Mouse (Mus musculus) hindbrain, embryonic 10.5 days (tissue): ENCODE measurements around the gene Vmn1r213. TPM values are rescaled to one million over a fixed set of nuclear protein-coding genes. Genes with fewer than 3 reads are reported as not detected.

ENCODE experiments used
- DNase-seq: peaks from one replicate; pipeline ENCODE4 v3.0.0-alpha.2; 2017; ENCODE audit warnings: low spot score
- H3K27ac ChIP-seq: fragments of 300-500 bp; sonication (generic); 2 replicates; pipeline ENCODE4 v1.5.1; 2016; ENCODE audit warnings: mild to moderate bottlenecking, moderate library complexity
- H3K27me3 ChIP-seq: fragments of 300-500 bp; sonication (generic); 2 replicates; pipeline ENCODE4 v1.6.1; 2016; ENCODE audit warnings: mild to moderate bottlenecking; ENCODE audit not compliant: poor library complexity, insufficient read depth, severe bottlenecking
- H3K36me3 ChIP-seq: fragments of 300-500 bp; sonication (generic); 2 replicates; pipeline ENCODE4 v1.6.1; 2016; ENCODE audit warnings: mild to moderate bottlenecking, moderate library complexity
- H3K4me1 ChIP-seq: fragments of 300-500 bp; sonication (generic); replicated peaks from 2 replicates; pipeline ENCODE4 v1.6.1; 2016; ENCODE audit warnings: mild to moderate bottlenecking
- H3K4me3 ChIP-seq: fragments of 300-500 bp; sonication (generic); 2 replicates; pipeline ENCODE4 v1.5.1; 2016; ENCODE audit warnings: mild to moderate bottlenecking, moderate library complexity
- H3K9me3 ChIP-seq: fragments of 300-500 bp; sonication (generic); 2 replicates; pipeline ENCODE4 v1.6.1; 2016; ENCODE audit warnings: mild to moderate bottlenecking, moderate library complexity
- WGBS: fragments of 180-500 bp; shearing (Covaris S2); methylation state at CpG from one replicate; pipeline ENCODE4 v1.1.7; 2016; 5-methylcytosine and 5-hydroxymethylcytosine counted together
- polyA plus RNA-seq: library from polyadenylated mRNA; unstranded; fragments of >200 nt; fragmentation: Nextera tagmentation; extraction: Ambion mirVana; gene quantifications from 2 replicates; pipeline ENCODE4 v1.2.1, GENCODE M21; 2016

Vmn1r213 gene
- polyA plus RNA-seq, result not detected in 2 replicates

GRCm38 (mm10) chr13:23007356-23007755 is at the start of gene Vmn1r213:
Vmn1r213 (plus strand) TSS chr13:23007656.
- H3K9me3 ChIP-seq, result no peaks in the 10 kb centered on the region
- H3K4me3 ChIP-seq, result no peak within 1 kb of the TSS
- 81% methylated on average over 1 of the region's 1 CpGs for WGBS
- no peak for DNase-seq
- H3K27ac ChIP-seq, result no peak within 1 kb of the TSS
- H3K4me1 ChIP-seq, result no peaks in the 10 kb centered on the region
- H3K36me3 ChIP-seq, result no peaks in the 10 kb centered on the region
- no peaks in the 10 kb centered on the region for H3K27me3 ChIP-seq

GRCm38 (mm10) chr13:22990214-22990891 is 17.1 kb upstream of the Vmn1r213 start:
- no peak for DNase-seq
- WGBS, result 89% methylated on average over 11 of the region's 11 CpGs
- Histone ChIP-seq H3K36me3 (no peaks in the 10 kb centered on the region), H3K4me3 (no peak overlapping the region), H3K9me3 (peaks cover 2% of the 10 kb centered on the region; the same call in 1 of the 2 replicates), H3K27me3 (no peaks in the 10 kb centered on the region), H3K4me1 (no peaks in the 10 kb centered on the region), H3K27ac (no peak overlapping the region)

- no peaks in the 10 kb centered on the region for H3K36me3 ChIP-seq
- DNase-seq, result no peak
- no peaks in the 10 kb centered on the region for H3K9me3 ChIP-seq
- H3K27me3 ChIP-seq, result no peaks in the 10 kb centered on the region
- no peaks in the 10 kb centered on the region for H3K4me1 ChIP-seq
- 39% methylated on average over 1 of the region's 1 CpGs for WGBS
- H3K4me3 ChIP-seq, result no peak overlapping the region
- no peak overlapping the region for H3K27ac ChIP-seq
Observed at GRCm38 (mm10) chr13:22992178-22992700, 15.2 kb upstream of the Vmn1r213 start.

GRCm38 (mm10) chr13:22992721-22993120 is 14.7 kb upstream of the Vmn1r213 start:
- H3K27me3 ChIP-seq, result no peaks in the 10 kb centered on the region
- no peak for DNase-seq
- H3K36me3 ChIP-seq, result no peaks in the 10 kb centered on the region
- no peak overlapping the region for H3K4me3 ChIP-seq
- no peaks in the 10 kb centered on the region for H3K9me3 ChIP-seq
- WGBS, result 50% methylated on average over 2 of the region's 2 CpGs
- no peak overlapping the region for H3K27ac ChIP-seq
- no peaks in the 10 kb centered on the region for H3K4me1 ChIP-seq

GRCm38 (mm10) chr13:23018158-23018557 is 10.7 kb downstream of the Vmn1r213 start:
- Histone ChIP-seq H3K4me3 (no peak overlapping the region), H3K27ac (no peak overlapping the region), H3K4me1 (no peaks in the 10 kb centered on the region), H3K27me3 (no peaks in the 10 kb centered on the region), H3K9me3 (no peaks in the 10 kb centered on the region), H3K36me3 (no peaks in the 10 kb centered on the region)
- no peak for DNase-seq

- Histone ChIP-seq H3K36me3 (no peaks in the 10 kb centered on the region), H3K27ac (no peak overlapping the region), H3K9me3 (no peaks in the 10 kb centered on the region), H3K27me3 (no peaks in the 10 kb centered on the region), H3K4me3 (no peak overlapping the region), H3K4me1 (no peaks in the 10 kb centered on the region)
- DNase-seq, result no peak
Observed at GRCm38 (mm10) chr13:23024812-23025211, 17.4 kb downstream of the Vmn1r213 start.

GRCm38 (mm10) chr13:23030118-23030517 is 22.7 kb downstream of the Vmn1r213 start, which contains the start of gene Vmn1r214:
Vmn1r214 (plus strand) TSS chr13:23030418.
- WGBS, result 91% methylated on average over 3 of the region's 3 CpGs
- no peaks in the 10 kb centered on the region for H3K4me1 ChIP-seq
- H3K4me3 ChIP-seq, result no peak within 1 kb of the TSS
- DNase-seq, result no peak
- H3K36me3 ChIP-seq, result no peaks in the 10 kb centered on the region
- H3K27me3 ChIP-seq, result no peaks in the 10 kb centered on the region
- H3K9me3 ChIP-seq, result no peaks in the 10 kb centered on the region
- H3K27ac ChIP-seq, result no peak within 1 kb of the TSS

- H3K27ac ChIP-seq, result no peak overlapping the region
- H3K4me3 ChIP-seq, result no peak overlapping the region
- H3K4me1 ChIP-seq, result no peaks in the 10 kb centered on the region
- no peaks in the 10 kb centered on the region for H3K36me3 ChIP-seq
- no peaks in the 10 kb centered on the region for H3K27me3 ChIP-seq
- no peaks in the 10 kb centered on the region for H3K9me3 ChIP-seq
- no peak for DNase-seq
- WGBS, result 47% methylated on average over 1 of the region's 1 CpGs
Observed at GRCm38 (mm10) chr13:23057778-23058177, 50.3 kb downstream of the Vmn1r213 start.

Other genes with a start within 250 kb of the Vmn1r213 start
- gene Vmn1r208, start 230.3 kb upstream of the Vmn1r213 start, polyA plus RNA-seq, result not detected in 2 replicates
- gene Vmn1r209, start 198.0 kb upstream of the Vmn1r213 start, polyA plus RNA-seq, result not detected in 2 replicates
- not detected in 2 replicates for gene Vmn1r210, start 176.3 kb upstream of the Vmn1r213 start, polyA plus RNA-seq
- gene Vmn1r211, start 150.1 kb upstream of the Vmn1r213 start, polyA plus RNA-seq, result not detected in 2 replicates
- not detected in 2 replicates for gene Vmn1r212, start 123.5 kb upstream of the Vmn1r213 start, polyA plus RNA-seq
- not detected in 2 replicates for gene Vmn1r214, start 22.8 kb downstream of the Vmn1r213 start, polyA plus RNA-seq
- gene Vmn1r215, start 60.4 kb downstream of the Vmn1r213 start, polyA plus RNA-seq, result not detected in 2 replicates
- not detected in 2 replicates for gene Vmn1r217, start 110.6 kb downstream of the Vmn1r213 start, polyA plus RNA-seq
- gene Vmn1r218, start 125.5 kb downstream of the Vmn1r213 start, polyA plus RNA-seq, result not detected in 2 replicates
- gene Vmn1r219, start 151.7 kb downstream of the Vmn1r213 start, polyA plus RNA-seq, result 0.03 TPM in 1 of 2 replicates, not detected in the other
- gene Vmn1r220, start 180.3 kb downstream of the Vmn1r213 start, polyA plus RNA-seq, result not detected in 2 replicates
- not detected in 2 replicates for gene Vmn1r221, start 206.5 kb downstream of the Vmn1r213 start, polyA plus RNA-seq
- gene Vmn1r222, start 228.3 kb downstream of the Vmn1r213 start, polyA plus RNA-seq, result not detected in 2 replicates
- gene Vmn1r223, start 239.5 kb downstream of the Vmn1r213 start, polyA plus RNA-seq, result not detected in 2 replicates